Mouse (Mus musculus) neutrophil, adult 5-6 weeks (primary cell): ENCODE results near the gene Lrsam1. TPM values are rescaled to one million over a fixed set of nuclear protein-coding genes. Genes with fewer than 3 reads are reported as not detected.

Source experiments
- ATAC-seq: fragments of 151-379, 151-347 bp; 2 replicates; pipeline ENCODE4 v1.8.0; 2017; ENCODE audit warnings: mild to moderate bottlenecking, moderate TSS enrichment; ENCODE audit not compliant: insufficient number of reproducible peaks, poor library complexity, low FRiP score, severe bottlenecking; ENCODE audit errors: extremely low read depth
- total RNA-seq: library from RNA; stranded (forward); fragments of 200-1000 nt; gene quantifications from 2 replicates; pipeline ENCODE4 v1.2.3, GENCODE M21; 2017

The Lrsam1 gene
- total RNA-seq, 1 experiment from 2014 or later: 13.5 TPM

GRCm38 (mm10) chr2:32928947-32929829 lies 32.2 kb downstream of the Lrsam1 start:
- no peak for ATAC-seq

DNA sequence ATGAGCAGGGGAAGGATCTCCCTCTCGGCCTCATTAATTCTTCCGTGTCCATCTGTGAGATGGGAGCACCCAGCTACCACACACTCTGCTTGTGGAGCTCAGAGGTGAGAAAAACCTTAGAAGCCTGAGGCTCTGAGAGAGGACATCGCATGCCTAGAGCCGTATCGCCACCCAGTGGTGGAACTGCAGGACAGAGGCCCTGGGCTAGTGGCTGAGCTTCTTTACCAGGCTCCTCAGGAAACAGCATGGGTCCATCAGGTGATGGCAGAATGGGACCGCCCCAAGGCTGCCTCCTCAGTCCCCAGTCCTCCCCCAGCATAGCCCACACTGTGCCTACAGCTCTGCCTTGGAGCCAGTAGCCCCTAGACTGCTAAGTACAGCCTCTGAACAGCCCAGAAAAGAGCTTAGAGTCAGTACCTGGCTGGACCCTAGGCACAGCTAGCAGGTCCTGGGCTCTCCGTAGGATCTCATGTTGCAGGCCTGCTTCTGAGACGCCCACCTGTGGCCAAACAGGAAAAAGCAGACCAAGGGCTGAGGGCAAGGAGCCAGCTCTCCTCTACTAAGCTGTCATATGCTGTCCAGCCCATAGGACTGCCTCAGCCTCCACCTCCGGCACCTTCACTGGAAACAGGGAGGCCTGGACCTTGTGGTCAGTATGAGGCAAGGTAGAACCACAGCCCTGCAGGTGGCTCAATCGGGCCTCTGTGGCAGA lies 33.0 kb downstream of the Lrsam1 start:
- ATAC-seq: no peak

GRCm38 (mm10) chr2:32927624-32928234 lies 33.7 kb downstream of the Lrsam1 start:
- ATAC-seq: no peak

- no peak for ATAC-seq
Measured at GRCm38 (mm10) chr2:32926330-32927075, 34.9 kb downstream of the Lrsam1 start.

DNA sequence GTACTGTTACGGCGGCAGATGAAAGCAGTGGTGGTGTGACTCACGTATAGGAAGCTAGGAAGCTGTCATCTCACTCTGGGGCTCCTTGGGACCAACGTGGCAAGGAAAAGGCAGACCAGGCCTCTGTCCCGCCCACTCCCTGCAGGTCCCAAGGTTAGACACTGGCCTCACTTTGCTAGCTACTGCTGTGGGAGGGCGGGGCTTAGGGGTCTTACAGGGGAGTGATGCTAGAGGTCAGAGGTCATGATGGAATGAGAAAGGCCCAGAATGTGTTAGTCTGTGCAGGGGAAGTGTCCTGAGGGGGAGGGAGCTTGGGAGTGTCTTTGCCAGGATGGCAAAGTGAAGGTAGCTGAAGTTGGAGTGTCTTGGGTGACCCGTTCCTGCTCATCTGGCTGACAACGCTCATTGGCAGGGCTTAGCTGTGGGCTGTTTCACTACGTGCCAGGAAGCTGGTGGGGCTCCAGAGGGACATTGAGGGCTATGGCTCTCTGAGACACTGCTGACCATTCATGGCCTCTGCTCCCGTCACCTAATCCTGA lies 37.0 kb downstream of the Lrsam1 start:
- ATAC-seq: no peak

- ATAC-seq: no peak
Measured at GRCm38 (mm10) chr2:32923551-32924250, 37.7 kb downstream of the Lrsam1 start.

DNA sequence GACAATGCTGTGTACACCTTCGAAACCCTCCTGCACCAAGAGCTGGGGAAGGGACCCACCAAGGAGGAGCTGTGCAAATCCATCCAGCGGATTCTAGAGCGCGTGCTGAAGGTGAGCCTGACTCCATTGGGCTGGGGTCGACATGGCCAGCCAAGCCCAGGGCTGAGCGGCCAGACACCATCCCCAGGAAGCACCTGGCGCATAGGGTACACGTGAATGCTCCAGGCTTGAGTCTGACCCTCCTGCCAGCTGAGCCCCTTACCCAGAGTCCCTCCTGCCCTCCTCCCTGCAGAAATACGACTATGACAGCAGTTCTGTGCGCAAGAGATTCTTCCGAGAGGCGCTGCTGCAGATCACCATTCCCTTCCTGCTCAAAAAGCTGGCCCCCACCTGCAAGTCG lies 38.9 kb downstream of the Lrsam1 start:
- no peak for ATAC-seq

DNA sequence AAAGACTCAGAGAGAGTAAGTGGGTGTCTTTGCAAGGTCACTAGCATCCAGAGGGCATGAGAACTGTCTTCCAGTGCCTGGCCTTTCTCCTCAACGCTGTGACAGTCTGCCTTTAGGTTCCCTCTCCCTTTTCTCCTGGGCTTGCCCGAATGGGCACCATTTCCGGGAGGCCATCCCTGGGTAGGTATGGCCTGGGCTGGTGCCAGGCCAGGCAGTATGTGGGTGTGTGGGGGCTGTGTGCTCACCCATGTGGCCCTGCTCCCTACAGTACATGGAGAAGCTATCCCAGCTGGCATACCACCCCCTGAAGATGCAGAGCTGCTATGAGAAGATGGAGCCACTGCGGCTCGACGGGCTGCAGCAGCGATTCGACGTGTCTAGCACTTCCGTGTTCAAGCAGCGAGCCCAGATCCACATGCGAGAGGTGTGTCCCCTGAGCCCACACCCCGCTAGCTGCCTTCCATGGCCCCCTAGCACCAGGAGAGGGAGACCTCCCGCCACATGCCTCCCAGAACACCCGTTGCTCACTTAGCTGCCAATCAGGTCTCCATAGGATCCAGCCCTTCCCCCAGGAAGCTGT lies 39.5 kb downstream of the Lrsam1 start:
- ATAC-seq: no peak

GRCm38 (mm10) chr2:32921235-32921634 lies 40.2 kb downstream of the Lrsam1 start:
- no peak for ATAC-seq

DNA sequence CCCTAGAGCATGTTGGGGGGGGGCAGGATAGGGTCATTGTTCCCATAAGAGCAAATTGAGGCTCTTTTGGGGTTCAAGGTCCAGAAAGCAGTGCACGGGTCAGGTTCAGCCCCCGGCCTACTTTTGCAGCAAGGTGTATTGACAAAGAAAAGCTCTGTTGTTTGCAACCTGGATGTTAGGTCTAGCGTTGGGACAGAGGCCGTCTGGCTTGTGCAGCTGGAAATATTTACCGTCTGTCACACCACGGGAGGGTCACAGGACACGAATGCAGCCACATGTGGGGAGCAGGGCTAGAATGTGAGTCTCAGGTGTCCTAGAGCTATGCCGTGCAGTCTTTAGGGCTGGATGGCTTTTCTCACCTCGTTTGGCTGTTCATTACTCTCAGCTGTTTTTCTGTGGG lies 43.0 kb downstream of the Lrsam1 start:
- no peak for ATAC-seq

DNA sequence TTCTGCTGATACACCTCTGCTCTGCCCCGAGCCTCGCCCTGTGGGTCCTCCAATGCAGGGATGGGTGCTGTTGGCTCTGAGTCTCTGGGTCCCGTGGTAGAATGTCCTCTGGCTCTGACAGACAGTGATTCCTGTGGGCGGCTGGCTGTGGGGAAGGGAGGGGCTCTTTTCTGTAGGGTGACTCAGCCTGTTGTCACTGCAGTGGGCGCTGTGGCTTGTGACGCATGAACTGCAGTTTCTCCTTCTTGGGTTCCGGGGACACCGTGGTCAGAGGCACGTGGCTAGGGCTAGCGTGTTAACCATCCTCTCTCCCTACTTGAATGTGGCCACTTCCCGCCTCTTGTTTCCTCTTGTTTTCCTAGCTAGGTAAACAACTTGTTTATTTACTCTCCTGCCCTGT lies 43.9 kb downstream of the Lrsam1 start:
- ATAC-seq: no peak

DNA sequence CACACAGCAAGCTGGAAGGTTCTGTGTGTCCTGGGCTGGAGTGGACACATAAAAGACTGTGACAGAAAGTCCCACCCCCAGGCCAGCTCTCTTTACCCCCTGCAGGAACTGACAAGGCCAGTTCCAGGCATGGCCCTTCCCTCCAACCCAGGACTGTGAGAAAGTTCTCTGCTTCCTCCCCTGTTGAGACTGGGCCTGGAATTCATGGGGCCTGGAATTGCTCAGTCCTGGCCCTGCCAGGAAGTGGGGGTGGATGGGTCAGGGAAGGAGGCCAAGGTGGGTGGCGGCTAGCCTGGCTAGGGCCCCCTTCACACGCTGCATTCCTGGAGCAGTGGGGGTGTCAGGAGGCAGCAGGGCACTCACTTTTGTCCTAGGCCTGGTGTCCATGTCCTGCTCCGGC lies 46.5 kb downstream of the Lrsam1 start:
- no peak for ATAC-seq

DNA sequence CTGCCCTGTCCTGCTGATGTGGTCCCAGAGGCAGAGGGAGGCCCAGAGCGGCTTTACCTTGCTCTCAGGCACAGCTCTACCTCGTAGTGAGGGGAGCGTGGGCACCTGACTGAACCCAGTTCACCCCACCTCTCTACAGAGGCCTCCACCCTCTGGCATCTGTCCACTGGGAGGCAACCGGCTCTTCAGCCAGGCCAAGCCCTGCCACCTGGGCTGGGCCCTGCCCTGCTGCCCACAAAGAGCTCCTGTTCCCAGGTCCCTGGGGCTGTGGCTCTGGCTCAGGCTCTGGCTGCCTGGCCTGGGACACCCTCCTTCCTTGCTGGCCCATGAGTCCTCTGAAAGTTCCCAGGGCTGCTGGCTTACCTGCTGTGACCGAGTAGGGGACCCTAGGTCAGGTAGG lies 47.1 kb downstream of the Lrsam1 start:
- no peak for ATAC-seq

DNA sequence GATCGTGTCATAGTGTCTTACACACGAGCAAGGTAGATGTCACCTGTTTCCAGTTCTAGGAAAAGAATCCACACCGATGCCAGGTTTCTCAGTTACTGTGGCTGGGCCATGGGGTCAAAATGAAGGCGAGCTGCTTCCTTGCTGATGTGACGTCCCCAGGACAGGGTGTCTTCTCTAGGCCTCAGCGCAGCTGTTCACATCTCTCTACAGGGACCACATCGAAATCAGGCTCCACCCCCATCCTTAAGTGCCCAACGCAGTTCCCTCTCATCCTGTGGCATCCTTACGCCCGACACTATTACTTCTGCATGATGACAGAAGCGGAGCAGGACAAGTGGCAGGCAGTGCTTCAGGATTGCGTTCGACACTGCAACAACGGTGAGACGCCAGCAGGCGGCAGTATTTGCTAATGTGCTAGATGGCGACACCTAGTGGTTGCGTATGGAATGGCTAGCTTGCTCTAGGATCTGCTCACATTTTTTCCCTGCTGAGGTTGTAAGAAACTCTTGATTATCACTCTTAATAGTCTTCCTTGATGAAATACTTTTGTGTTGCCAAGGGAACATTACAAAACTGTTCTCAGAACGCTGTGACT lies 49.1 kb downstream of the Lrsam1 start:
- ATAC-seq: peak; percentile 78

DNA sequence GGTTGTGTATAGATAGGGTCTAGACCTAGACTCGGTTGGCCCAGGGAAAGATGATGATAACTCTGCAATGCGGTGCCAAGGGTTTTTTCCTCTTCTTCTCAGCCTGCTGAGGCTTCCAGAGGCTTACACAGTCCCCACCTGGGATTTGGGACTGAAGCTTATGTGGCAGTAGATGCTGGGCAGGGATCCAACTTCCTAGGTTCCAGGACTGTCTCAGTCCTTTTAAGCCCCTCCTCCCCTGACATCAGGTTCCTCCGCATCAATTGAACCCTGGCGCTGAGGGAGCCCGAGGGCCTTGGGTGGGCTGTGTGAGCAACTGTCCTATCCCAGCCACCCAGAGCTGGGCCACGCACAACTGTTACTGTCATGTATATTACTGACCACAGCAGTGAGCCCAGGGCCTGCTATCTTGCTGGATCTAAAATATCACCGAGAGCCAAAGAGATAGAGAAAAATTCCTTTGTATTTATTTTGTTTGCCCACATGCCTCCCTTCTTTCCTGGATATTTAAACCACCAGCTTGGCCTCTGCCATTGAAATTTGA lies 49.7 kb downstream of the Lrsam1 start:
- ATAC-seq: no peak

DNA sequence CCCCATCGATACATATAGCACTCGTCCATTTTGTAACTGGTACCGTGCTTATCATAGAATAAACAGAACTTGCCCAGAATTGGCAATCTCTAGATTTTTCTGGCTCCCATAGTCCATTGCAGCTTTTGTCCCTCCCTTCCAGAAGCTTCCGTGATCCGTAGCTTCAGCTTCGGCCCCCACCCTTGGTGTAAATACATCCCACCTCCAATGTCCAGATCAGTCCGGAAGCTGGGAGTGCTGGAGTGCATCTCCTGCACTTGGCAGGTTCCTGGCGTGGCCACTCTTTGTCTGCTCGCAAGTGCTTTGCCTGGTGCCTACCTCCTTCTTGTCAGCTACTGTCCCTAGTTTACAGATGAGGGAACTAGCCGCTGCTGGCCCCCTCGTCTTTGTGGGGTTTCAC lies 52.6 kb downstream of the Lrsam1 start:
- ATAC-seq: no peak

GRCm38 (mm10) chr2:32908272-32908671 lies 53.1 kb downstream of the Lrsam1 start:
- no peak for ATAC-seq
